Mouse (Mus musculus): ENCODE measurements around the gene Kazald1. TPM values are rescaled to one million over a fixed set of nuclear protein-coding genes. Genes with fewer than 3 reads are reported as not detected.

The Kazald1 gene
- polyA plus RNA-seq, 2 experiments from 2014 or later: 0.76 to 1.2 TPM

GRCm38 (mm10) chr19:45077742-45078645, 3.0 kb downstream of the Kazald1 start:
- ATAC-seq: no peak

- no peak for ATAC-seq
These were observed 4.1 kb downstream of the Kazald1 start for GRCm38 (mm10) chr19:45078971-45079764.

GRCm38 (mm10) chr19:45079769-45080515, 4.9 kb downstream of the Kazald1 start:
- ATAC-seq: peak; percentile 46

- ATAC-seq: no peak
These were observed 5.7 kb downstream of the Kazald1 start for GRCm38 (mm10) chr19:45080711-45081110.

GRCm38 (mm10) chr19:45081279-45081678, 6.2 kb downstream of the Kazald1 start:
- ATAC-seq: peak; percentile 25

- ATAC-seq: no peak
These were observed 7.0 kb downstream of the Kazald1 start for GRCm38 (mm10) chr19:45081841-45082550.

- no peak for ATAC-seq
These were observed 22.8 kb downstream of the Kazald1 start for GRCm38 (mm10) chr19:45097868-45098267.

GRCm38 (mm10) chr19:45100486-45101270, 25.6 kb downstream of the Kazald1 start:
- ATAC-seq: no peak

- ATAC-seq: no peak
These were observed 30.6 kb downstream of the Kazald1 start for GRCm38 (mm10) chr19:45105591-45105990.

- ATAC-seq: no peak
These were observed 31.6 kb downstream of the Kazald1 start for GRCm38 (mm10) chr19:45106689-45107088.

GRCm38 (mm10) chr19:45110681-45111080, 35.6 kb downstream of the Kazald1 start:
- no peak for ATAC-seq

GRCm38 (mm10) chr19:45112444-45112843, 37.4 kb downstream of the Kazald1 start:
- ATAC-seq: no peak

- no peak for ATAC-seq
These were observed 38.9 kb downstream of the Kazald1 start for GRCm38 (mm10) chr19:45113791-45114460.

- ATAC-seq: no peak
These were observed 39.7 kb downstream of the Kazald1 start for GRCm38 (mm10) chr19:45114772-45115171.

- no peak for ATAC-seq
These were observed 41.8 kb downstream of the Kazald1 start for GRCm38 (mm10) chr19:45116798-45117197.

Other genes starting within 250 kb of the Kazald1 start
- 10 to 100 TPM; 24.7 to 28.4 TPM for gene Slf2, start 144.1 kb upstream of the Kazald1 start, polyA plus RNA-seq (2017; shearing (Covaris generic))
- gene Sema4g, start 86.1 kb upstream of the Kazald1 start, polyA plus RNA-seq (2017; shearing (Covaris generic)): under 1 TPM; 0.14 to 0.31 TPM
- gene Twnk, start 69.6 kb upstream of the Kazald1 start, polyA plus RNA-seq (2017; shearing (Covaris generic)): 10 to 100 TPM in 1 of 2 experiments, 1 to 10 TPM in 1; 8.6 to 20.3 TPM
- gene Mrpl43, start 68.8 kb upstream of the Kazald1 start, polyA plus RNA-seq (2017; shearing (Covaris generic)): 10 to 100 TPM; 45.8 to 63.1 TPM
- 1 to 10 TPM in 1 of 2 experiments, under 1 TPM in 1; 0.54 to 1.6 TPM for gene Lzts2, start 60.8 kb upstream of the Kazald1 start, polyA plus RNA-seq (2017; shearing (Covaris generic))
- not detected for gene Pdzd7, start 29.5 kb upstream of the Kazald1 start, polyA plus RNA-seq (2017; shearing (Covaris generic))
- 100 to 1,000 TPM in 1 of 2 experiments, 10 to 100 TPM in 1; 92.5 to 132 TPM for gene Sfxn3, start 27.7 kb upstream of the Kazald1 start, polyA plus RNA-seq (2017; shearing (Covaris generic))
- not detected for gene Tlx1, start 75.4 kb downstream of the Kazald1 start, polyA plus RNA-seq (2017; shearing (Covaris generic))
- not detected for gene Lbx1, start 160.6 kb downstream of the Kazald1 start, polyA plus RNA-seq (2017; shearing (Covaris generic))

Measured in CD4-positive, CD25-positive, alpha-beta regulatory T cell, adult 4 months (primary cell).